Mouse (Mus musculus) ES-E14 (cell line): ENCODE results near the gene Ms4a4d. TPM values are rescaled to one million over a fixed set of nuclear protein-coding genes. Genes with fewer than 3 reads are reported as not detected.

Experiments
- DNase-seq: peaks from one replicate; pipeline ENCODE4 v3.0.0-alpha.2; 2013; ENCODE audit warnings: low read depth, low spot score
- H3K27ac ChIP-seq: 2 replicates; pipeline ENCODE4 v1.5.1; 2012; ENCODE audit warnings: low read depth, mild to moderate bottlenecking, low read length, moderate library complexity, mixed read lengths; ENCODE audit not compliant: poor library complexity, insufficient read depth, severe bottlenecking
- H3K36me3 ChIP-seq: 2 replicates; pipeline ENCODE4 v1.6.1; 2012; ENCODE audit warnings: mild to moderate bottlenecking, low read length, moderate library complexity, mixed read lengths; ENCODE audit not compliant: control insufficient read depth, poor library complexity, insufficient read depth, severe bottlenecking
- H3K4me1 ChIP-seq, 2 experiments: fragments of 150-350 bp in 1 of 2; sonication (generic) in 1 of 2; 2 replicates each; pipeline ENCODE4 v1.6.1; 2012; ENCODE audit warnings: low read length in 2 of 2, mild to moderate bottlenecking in 1 of 2, mixed read lengths in 1 of 2; ENCODE audit not compliant: control insufficient read depth in 2 of 2, insufficient read depth in 2 of 2, poor library complexity in 1 of 2
- H3K4me3 ChIP-seq, 2 experiments: fragments of 150-350 bp in 1 of 2; sonication (generic) in 1 of 2; 2 replicates each; pipeline ENCODE4 v1.5.1; 2012; ENCODE audit warnings: low read length in 2 of 2, low read depth in 1 of 2, mild to moderate bottlenecking in 1 of 2, mixed read lengths in 1 of 2; ENCODE audit not compliant: insufficient read depth in 1 of 2, poor library complexity in 1 of 2, severe bottlenecking in 1 of 2
- H3K9ac ChIP-seq: 2 replicates; pipeline ENCODE4 v1.6.1; 2012; ENCODE audit warnings: low read depth, mild to moderate bottlenecking, low read length, mixed read lengths; ENCODE audit not compliant: poor library complexity, insufficient read depth, severe bottlenecking
- H3K9me3 ChIP-seq: fragments of 150-350 bp; sonication (generic); 2 replicates; pipeline ENCODE4 v1.6.1; 2012; ENCODE audit warnings: low read depth, mild to moderate bottlenecking, low read length; ENCODE audit not compliant: control insufficient read depth, insufficient read depth
- CHD2 ChIP-seq: IDR thresholded peaks from 2 replicates; pipeline ENCODE4 v1.6.1; 2014; ENCODE audit warnings: mild to moderate bottlenecking, low read depth, low read length, inconsistent platforms
- HCFC1 ChIP-seq: IDR thresholded peaks from 2 replicates; pipeline ENCODE4 v1.6.1; 2012; ENCODE audit warnings: low read length, inconsistent platforms, borderline replicate concordance; ENCODE audit not compliant: insufficient read depth
- MAFK ChIP-seq: IDR thresholded peaks from 2 replicates; pipeline ENCODE4 v1.6.1; 2014; ENCODE audit warnings: mild to moderate bottlenecking, low read depth, low read length, inconsistent platforms; ENCODE audit not compliant: insufficient read depth
- ZC3H11A ChIP-seq: IDR thresholded peaks from 2 replicates; pipeline ENCODE4 v1.6.1; 2012; ENCODE audit warnings: low read depth, mild to moderate bottlenecking, inconsistent platforms, low read length, borderline replicate concordance
- ZNF384 ChIP-seq: IDR thresholded peaks from 2 replicates; pipeline ENCODE4 v1.6.1; 2012; ENCODE audit warnings: low read depth, low read length, inconsistent platforms
- in situ Hi-C, 2 experiments: fragments of 600-800 bp; cut with MboI; formaldehyde crosslinking; loops; one replicate each; pipeline ENCODE4 v1.15.1; 2025; ENCODE audit warnings: low sequenced_read_pairs in 2 of 2, inconsistent platforms in 1 of 2; ENCODE audit not compliant: unreplicated experiment in 2 of 2
- total RNA-seq: library from RNA; depleted of rRNA; stranded (reverse); fragments of 300-350 nt; gene quantifications from 2 replicates; pipeline ENCODE4 v1.2.3, GENCODE M21; 2012

The Ms4a4d gene
- total RNA-seq, 1 experiment, result 1.8 TPM

- DNase-seq, result no peak
- H3K27ac ChIP-seq, result no peak overlapping the region
- no peaks in the 10 kb centered on the region for H3K9me3 ChIP-seq
- in situ Hi-C loops, result no loop called here
- TF ChIP-seq ZC3H11A, result no peak
- no peak for TF ChIP-seq ZNF384
- no peak for TF ChIP-seq MAFK
- TF ChIP-seq CHD2, result no peak
- TF ChIP-seq HCFC1, result no peak
- no peaks in the 10 kb centered on the region for H3K36me3 ChIP-seq
- no peak overlapping the region for H3K9ac ChIP-seq
- H3K4me3 ChIP-seq, result no peak overlapping the region
- H3K4me1 ChIP-seq, result no peaks in the 10 kb centered on the region
Measured at GRCm38 (mm10) chr19:11500796-11501195, 35.8 kb upstream of the Ms4a4d start.

- Histone ChIP-seq H3K27ac (no peak overlapping the region), H3K4me1 (no peaks in the 10 kb centered on the region), H3K9ac (no peak overlapping the region), H3K36me3 (no peaks in the 10 kb centered on the region), H3K4me3 (no peak overlapping the region), H3K9me3 (no peaks in the 10 kb centered on the region)
- DNase-seq, result no peak
- in situ Hi-C loops, result no loop called here
- TF ChIP-seq MAFK (no peak), HCFC1 (no peak), ZC3H11A (no peak), CHD2 (no peak), ZNF384 (no peak)
Measured at GRCm38 (mm10) chr19:11501326-11501725, 35.3 kb upstream of the Ms4a4d start.

- H3K36me3 ChIP-seq, result no peaks in the 10 kb centered on the region
- in situ Hi-C loops, result no loop called here
- no peak overlapping the region for H3K4me3 ChIP-seq
- H3K9me3 ChIP-seq, result no peaks in the 10 kb centered on the region
- TF ChIP-seq ZC3H11A (no peak), HCFC1 (no peak), MAFK (no peak), CHD2 (no peak), ZNF384 (no peak)
- no peaks in the 10 kb centered on the region for H3K4me1 ChIP-seq
- no peak overlapping the region for H3K9ac ChIP-seq
- no peak overlapping the region for H3K27ac ChIP-seq
- no peak for DNase-seq
Measured at GRCm38 (mm10) chr19:11504857-11505256, 31.7 kb upstream of the Ms4a4d start.

GRCm38 (mm10) chr19:11513458-11513857 is 23.1 kb upstream of the Ms4a4d start:
- H3K36me3 ChIP-seq, result no peaks in the 10 kb centered on the region
- in situ Hi-C loops, result no loop called here
- H3K9ac ChIP-seq, result no peak overlapping the region
- H3K27ac ChIP-seq, result no peak overlapping the region
- no peaks in the 10 kb centered on the region for H3K4me1 ChIP-seq
- DNase-seq, result no peak
- no peaks in the 10 kb centered on the region for H3K9me3 ChIP-seq
- TF ChIP-seq ZNF384, result no peak
- no peak for TF ChIP-seq ZC3H11A
- TF ChIP-seq HCFC1, result no peak
- TF ChIP-seq CHD2, result no peak
- H3K4me3 ChIP-seq, result no peak overlapping the region

- TF ChIP-seq ZNF384 (no peak), MAFK (no peak), HCFC1 (no peak), ZC3H11A (no peak), CHD2 (no peak)
- Histone ChIP-seq H3K4me3 (no peak within 1 kb of the TSS), H3K36me3 (no peaks in the 10 kb centered on the region), H3K9me3 (no peaks in the 10 kb centered on the region), H3K27ac (no peak within 1 kb of the TSS), H3K9ac (no peak within 1 kb of the TSS), H3K4me1 (no peaks in the 10 kb centered on the region)
- no peak for DNase-seq
- in situ Hi-C loops, result no loop called here
Measured at GRCm38 (mm10) chr19:11516246-11516645, 20.4 kb upstream of the Ms4a4d start, which contains the start of gene Ms4a6b. Gene Ms4a6b (plus strand): TSS chr19:11516512.
